Mouse (Mus musculus) liver, adult (tissue): ENCODE measurements around the gene Taz.

ENCODE experiments used
- GATA4 ChIP-seq: IDR thresholded peaks from 2 replicates; pipeline ENCODE4 v1.6.1; 2014; ENCODE audit warnings: mild to moderate bottlenecking, low read length; ENCODE audit not compliant: insufficient replicate concordance

The Taz gene

DNA sequence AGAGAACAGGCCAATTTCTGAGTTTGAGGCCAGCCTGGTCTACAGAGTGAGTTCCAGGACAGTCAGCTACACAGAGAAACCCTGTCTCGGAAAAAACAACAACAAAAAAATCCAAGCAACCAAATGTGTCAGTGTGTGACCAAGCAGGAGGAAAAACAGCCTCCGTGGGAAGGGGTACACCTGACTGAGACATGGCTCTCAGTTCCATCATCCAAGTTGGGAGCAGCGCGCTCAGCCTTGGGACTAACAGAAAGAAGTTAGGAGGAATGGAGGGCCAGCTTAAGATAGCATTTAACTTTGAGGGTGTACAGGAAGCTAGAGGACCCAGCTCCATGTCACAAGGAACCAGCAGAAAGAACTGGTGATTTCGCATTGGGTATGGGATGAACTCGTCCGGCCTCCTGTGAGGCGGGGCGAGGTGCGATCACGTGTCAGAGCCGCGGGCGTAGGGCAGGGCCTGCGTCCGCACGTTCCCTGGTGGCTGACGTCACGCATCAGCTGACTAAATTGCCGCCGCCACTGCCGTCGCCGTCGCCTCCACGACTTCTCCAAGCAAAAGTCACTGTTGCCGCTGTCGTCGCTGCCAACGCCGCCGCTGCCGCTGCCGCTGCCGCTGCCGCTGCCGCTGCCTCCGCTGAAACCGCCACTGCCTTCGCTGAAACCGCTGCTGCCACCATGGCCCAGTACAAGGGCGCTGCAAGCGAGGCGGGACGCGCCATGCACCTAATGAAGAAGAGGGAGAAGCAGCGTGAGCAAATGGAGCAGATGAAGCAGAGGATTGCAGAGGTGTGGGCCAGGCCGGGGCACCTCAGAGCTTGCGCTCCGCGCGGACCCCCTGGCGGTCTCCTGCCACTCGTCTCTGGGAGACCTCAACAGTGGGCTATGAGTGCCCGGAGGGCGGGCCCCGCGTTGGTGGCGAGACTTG is 31.1 kb downstream of the Taz start, which contains the start of gene Fam50a:
Fam50a (plus strand) TSS at position 494 of the 925 bp plus-strand sequence.
- TF ChIP-seq GATA4: no peak

DNA sequence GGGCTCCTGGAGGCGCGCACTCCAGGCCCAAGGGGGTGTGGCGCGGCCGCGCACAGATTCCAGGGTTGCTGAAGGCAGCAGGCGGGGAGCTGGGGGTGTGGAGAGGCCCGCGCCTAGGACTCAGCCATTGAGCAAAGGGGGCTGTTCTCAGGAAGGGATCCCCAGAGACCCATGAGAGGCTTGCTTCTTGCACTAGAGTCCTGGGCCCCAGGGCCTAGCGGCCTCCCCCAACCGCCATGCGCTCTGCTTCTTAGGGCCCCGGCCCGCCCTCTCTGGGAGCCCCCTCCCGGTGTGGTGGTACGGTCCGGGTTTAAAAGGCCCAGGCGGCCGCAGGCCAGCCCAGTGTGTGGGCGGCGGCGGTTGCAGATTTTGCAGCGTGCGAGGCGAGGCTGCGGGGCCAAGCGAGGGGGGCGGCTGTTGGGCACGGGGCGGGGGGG is 47.0 kb downstream of the Taz start, which contains the start of gene Plxna3:
Plxna3 (plus strand) TSS at position 342 of the 437 bp plus-strand sequence.
- no peak for TF ChIP-seq GATA4

GRCm38 (mm10) chrX:74329215-74329671 is 47.5 kb downstream of the Taz start:
- no peak for TF ChIP-seq GATA4

GRCm38 (mm10) chrX:74330166-74330930 is 48.6 kb downstream of the Taz start:
- TF ChIP-seq GATA4: no peak
